22 mouse cellular contexts compared by ENCODE assay signal in genomic region chr6:116666892-116667291, GRCm38 (mm10). TPM values are rescaled to one million over a fixed set of nuclear protein-coding genes. Genes with fewer than 3 reads are reported as not detected.
A peak's percentile ranks its signal among the peaks of the same experiment; 100 is the strongest.
DNase-seq lines count a peak whose midpoint lies in the region; ATAC-seq and TF ChIP-seq lines count a peak whose summit lies in the region.
"Had no signal": no experiment of that assay in that cellular context is flagged by ENCODE, and none has a peak within 500 bp of the region (broad histone marks: within the 10 kb centered on the region; RNA-seq: fewer than 3 reads in every experiment).

No protein-coding gene starts in this region.

- no peak for TF ChIP-seq RAD21 in CH12.LX (IDR thresholded peaks at IDR 0.05; ENCODE audit: low read depth, low read length)

- peaks cover 34 to 90% of the 10 kb centered on the region in 2 experiments for H3K4me1 ChIP-seq in CH12.LX (ENCODE audit: control insufficient read depth in 1 of 2, insufficient read depth in 2 of 2)
- peaks cover 42% of the 10 kb centered on the region for H3K4me1 ChIP-seq in hindbrain, embryonic 15.5 days (replicated peaks)
- H3K4me1 ChIP-seq: liver, embryonic 12.5 days had no signal

- H3K27me3 ChIP-seq in CH12.LX (replicated peaks): no peaks in the 10 kb centered on the region
- no peaks in the 10 kb centered on the region for H3K27me3 ChIP-seq in hindbrain, embryonic 15.5 days

- H3K9ac ChIP-seq in CH12.LX (ENCODE audit: insufficient read depth, low read depth): no peak overlapping the region
- no peak overlapping the region for H3K9ac ChIP-seq in hindbrain, embryonic 15.5 days
- H3K9ac ChIP-seq: limb, embryonic 13.5 days; liver, embryonic 12.5 days had no signal

- TF ChIP-seq EP300 in CH12.LX (IDR thresholded peaks at IDR 0.05; ENCODE audit: low read length): no peak

- no peak for TF ChIP-seq CTCF in CH12.LX (conservative IDR thresholded peaks at IDR 0.05 in 1 of 2, IDR thresholded peaks at IDR 0.05 in 1 of 2; ENCODE audit: low read depth in 2 of 2, low read length in 2 of 2)

- ATAC-seq in hindbrain, embryonic 15.5 days (ENCODE audit: low FRiP score, low read depth): no peak
- no peak for ATAC-seq in granulocyte monocyte progenitor cell, adult 5-6 weeks (replicated peaks; ENCODE audit: poor library complexity, severe bottlenecking)
- ATAC-seq: intestine, embryonic 16.5 days; liver, embryonic 12.5 days had no signal

- intact Hi-C loops in heart, postnatal 25 days (cut with DNase I): no loop called here

- H3K4me2 ChIP-seq in CH12.LX (ENCODE audit: insufficient read depth, low read depth, poor library complexity, severe bottlenecking): peak overlapping the region; percentile 24; the same call in 1 of the 2 replicates
- H3K4me2 ChIP-seq in hindbrain, embryonic 15.5 days: no peak overlapping the region
- H3K4me2 ChIP-seq: limb, embryonic 13.5 days; liver, embryonic 12.5 days had no signal

- TF ChIP-seq POLR2A in CH12.LX (IDR thresholded peaks at IDR 0.05; ENCODE audit: low read depth, low read length): no peak

- dilution Hi-C loops in CH12.LX (cut with MboI; ENCODE audit: extremely low pct_ligation_motif_present, extremely low pct_unique_long_range_greater_than_20kb, low sequenced_read_pairs): no loop called here

- H3K79me2 ChIP-seq in CH12.LX (replicated peaks; ENCODE audit: control insufficient read depth, extremely low read depth, insufficient read depth, poor library complexity, severe bottlenecking): peaks cover 77% of the 10 kb centered on the region

- 15% methylated on average over 3 of the region's 3 CpGs for WGBS in hindbrain, embryonic 15.5 days

- H3K27ac ChIP-seq in CH12.LX (ENCODE audit: insufficient read depth, low read depth): 0 out of 2 replicates have a peak overlapping the region, but pooled peaks have one; percentile 15
- peak overlapping the region; percentile 43; the same call in 1 of the 2 replicates for H3K27ac ChIP-seq in hindbrain, embryonic 15.5 days (replicated peaks)
- H3K27ac ChIP-seq: layer of hippocampus, adult 2 months; limb, embryonic 13.5 days; liver, embryonic 12.5 days had no signal

- H3K4me3 ChIP-seq in CH12.LX (replicated peaks in 1 of 3; ENCODE audit: low read depth in 2 of 3, low read length in 2 of 3, poor library complexity in 1 of 3): no peak overlapping the region
- no peak overlapping the region for H3K4me3 ChIP-seq in hindbrain, embryonic 15.5 days
- H3K4me3 ChIP-seq: layer of hippocampus, adult 2 months; limb, embryonic 13.5 days; liver, embryonic 12.5 days had no signal

- peak; percentile 44 for DNase-seq in heart, adult 11 months
- no peak for DNase-seq in heart, postnatal 25 days (ENCODE audit: low spot score)
- no peak for DNase-seq in CH12.LX (ENCODE audit: extremely low read depth)
- peak; percentile 61 for DNase-seq in Muller cell, postnatal 12 days (ENCODE audit: inconsistent ontology term)
- no peak for DNase-seq in testis, postnatal 10 days (ENCODE audit: low spot score)
- DNase-seq in layer of hippocampus, postnatal 14 days (ENCODE audit: low spot score in 2 of 2): no peak
- DNase-seq: adrenal gland, postnatal 14 days; cerebellum, adult 11 months; cerebellum, adult 9-11 months; gastrocnemius, postnatal 36 days; kidney, postnatal 25 days; layer of hippocampus, postnatal 36 days; lung, adult 18-20 months; lung, postnatal 10 days; thymus, postnatal 14 days had no signal

- peaks cover 17 to 57% of the 10 kb centered on the region in 2 experiments for H3K36me3 ChIP-seq in CH12.LX (replicated peaks in 1 of 2; ENCODE audit: control insufficient read depth in 1 of 2, insufficient read depth in 1 of 2, low read length in 1 of 2)
- no peaks in the 10 kb centered on the region for H3K36me3 ChIP-seq in hindbrain, embryonic 15.5 days
- H3K36me3 ChIP-seq: limb, embryonic 13.5 days; liver, embryonic 12.5 days had no signal

- in situ Hi-C loops in CH12.LX (cut with MboI; ENCODE audit: low pct_ligation_motif_present, low pct_unique_long_range_greater_than_20kb, low sequenced_read_pairs): no loop called here

- H3K9me3 ChIP-seq in CH12.LX (replicated peaks; ENCODE audit: low read length): no peaks in the 10 kb centered on the region
- H3K9me3 ChIP-seq in hindbrain, embryonic 15.5 days: no peaks in the 10 kb centered on the region
- H3K9me3 ChIP-seq: limb, embryonic 13.5 days; liver, embryonic 12.5 days had no signal

TF ChIP-seq in CH12.LX, 34 proteins besides CTCF, POLR2A, EP300 and RAD21:
- TF ChIP-seq PAX5 (IDR thresholded peaks at IDR 0.05; ENCODE audit: low read length) (no peak), UBTF (IDR thresholded peaks at IDR 0.05; ENCODE audit: low read depth, low read length) (no peak), MYC (IDR thresholded peaks at IDR 0.05; ENCODE audit: low read depth, low read length) (no peak), GABPA (IDR thresholded peaks at IDR 0.05; ENCODE audit: insufficient replicate concordance, low read depth, low read length) (no peak), MAFK (IDR thresholded peaks at IDR 0.05; ENCODE audit: insufficient replicate concordance, low read length) (no peak), ZMIZ1 (IDR thresholded peaks at IDR 0.05; ENCODE audit: low read depth, low read length) (no peak), MEF2A (IDR thresholded peaks at IDR 0.05; ENCODE audit: borderline replicate concordance, low read depth, low read length) (no peak), POLR2AphosphoS2 (IDR thresholded peaks at IDR 0.05; ENCODE audit: low read depth, low read length) (no peak), JUN (IDR thresholded peaks at IDR 0.05; ENCODE audit: insufficient read depth, low read depth, low read length) (no peak), MAX (IDR thresholded peaks at IDR 0.05; ENCODE audit: low read length) (no peak), KAT2A (IDR thresholded peaks at IDR 0.05; ENCODE audit: insufficient replicate concordance, low read length) (no peak), CHD1 (IDR thresholded peaks at IDR 0.05; ENCODE audit: low read depth, low read length) (no peak; the same call in 1 of the 2 replicates), SIN3A (IDR thresholded peaks at IDR 0.05; ENCODE audit: low read length) (no peak), ZNF384 (IDR thresholded peaks at IDR 0.05; ENCODE audit: low read depth, low read length) (no peak), USF1 (IDR thresholded peaks at IDR 0.05; ENCODE audit: low read depth, low read length) (no peak), IRF4 (IDR thresholded peaks at IDR 0.05; ENCODE audit: low read depth, low read length) (no peak), ZC3H11A (IDR thresholded peaks at IDR 0.05; ENCODE audit: low read depth, low read length) (no peak), BHLHE40 (IDR thresholded peaks at IDR 0.05; ENCODE audit: low read depth, low read length) (no peak), SMC3 (IDR thresholded peaks at IDR 0.05; ENCODE audit: low read depth, low read length) (no peak), CHD2 (IDR thresholded peaks at IDR 0.05; ENCODE audit: low read length) (no peak)

RNA-seq across cellular contexts. Expression of gene Rassf4, which starts 6.9 kb away (rescaled TPM):
- total RNA-seq in heart, postnatal 25 days (2021): 1 to 10 TPM; 5.8 to 8.2 TPM
- 29.0 and 32.3 TPM in 2 replicates for total RNA-seq in CH12.LX (2012; rRNA removed)
- total RNA-seq in CH12.LX (2014; rRNA removed): 13.5 and 17.3 TPM in 2 replicates
- polyA plus RNA-seq in CH12.LX (2012; ENCODE audit: insufficient read length, low read depth): 69.0 and 74.9 TPM in 2 replicates
- 29.4 and 29.9 TPM in 2 replicates for polyA plus RNA-seq in hindbrain, embryonic 15.5 days (2015; fragmentation: Nextera tagmentation; extraction: Ambion mirVana)
- total RNA-seq in granulocyte monocyte progenitor cell, adult 5-6 weeks (2014; fragmentation: Nextera tagmentation): 78.9 and 79.9 TPM in 2 replicates
- total RNA-seq in granulocyte monocyte progenitor cell, adult 5-6 weeks (2017): 41.0 and 46.8 TPM in 2 replicates
- total RNA-seq in layer of hippocampus, postnatal 14 days (2021): 1 to 10 TPM; 3.8 to 4.6 TPM

RNA-seq across cellular contexts. Expression of gene Depp1, which starts 16.5 kb away (rescaled TPM):
- 10 to 100 TPM; 45.7 to 58.1 TPM for total RNA-seq in heart, postnatal 25 days (2021)
- 0.13 and 0.34 TPM in 2 replicates for total RNA-seq in CH12.LX (2012; rRNA removed)
- not detected in 2 replicates for total RNA-seq in CH12.LX (2014; rRNA removed)
- polyA plus RNA-seq in CH12.LX (2012; ENCODE audit: insufficient read length, low read depth): 0.31 and 0.47 TPM in 2 replicates
- polyA plus RNA-seq in hindbrain, embryonic 15.5 days (2015; fragmentation: Nextera tagmentation; extraction: Ambion mirVana): 10.8 and 12.2 TPM in 2 replicates
- total RNA-seq in granulocyte monocyte progenitor cell, adult 5-6 weeks (2014; fragmentation: Nextera tagmentation): not detected in 2 replicates
- total RNA-seq in granulocyte monocyte progenitor cell, adult 5-6 weeks (2017): not detected in 2 replicates
- 1 to 10 TPM; 2.5 to 4.7 TPM for total RNA-seq in layer of hippocampus, postnatal 14 days (2021)

RNA-seq across cellular contexts. Expression of gene Zfp422, which starts 38.1 kb away (rescaled TPM):
- total RNA-seq in heart, postnatal 25 days (2021): 10 to 100 TPM; 19.0 to 20.8 TPM
- total RNA-seq in CH12.LX (2012; rRNA removed) (11.9 and 13.0 TPM in 2 replicates), CH12.LX (2014; rRNA removed) (25.9 and 33.4 TPM in 2 replicates)
- 31.1 and 33.2 TPM in 2 replicates for polyA plus RNA-seq in CH12.LX (2012; ENCODE audit: insufficient read length, low read depth)
- 131 and 135 TPM in 2 replicates for polyA plus RNA-seq in hindbrain, embryonic 15.5 days (2015; fragmentation: Nextera tagmentation; extraction: Ambion mirVana)
- 110 and 113 TPM in 2 replicates for total RNA-seq in granulocyte monocyte progenitor cell, adult 5-6 weeks (2014; fragmentation: Nextera tagmentation)
- total RNA-seq in granulocyte monocyte progenitor cell, adult 5-6 weeks (2017): 68.6 and 72.0 TPM in 2 replicates
- total RNA-seq in layer of hippocampus, postnatal 14 days (2021): 10 to 100 TPM; 23.7 to 26.9 TPM

RNA-seq across cellular contexts. Expression of gene Tmem72, which starts 49.8 kb away (rescaled TPM):
- total RNA-seq in heart, postnatal 25 days (2021): under 1 TPM in 1 of 2 experiments, not detected in 1; 0.03 TPM
- total RNA-seq in CH12.LX (2012; rRNA removed) (0.04 TPM in 2 replicates), CH12.LX (2014; rRNA removed) (0.01 TPM in 2 replicates)
- polyA plus RNA-seq in CH12.LX (2012; ENCODE audit: insufficient read length, low read depth): 0.01 TPM in 2 replicates
- 1.7 and 2.9 TPM in 2 replicates for polyA plus RNA-seq in hindbrain, embryonic 15.5 days (2015; fragmentation: Nextera tagmentation; extraction: Ambion mirVana)
- total RNA-seq in granulocyte monocyte progenitor cell, adult 5-6 weeks (2014; fragmentation: Nextera tagmentation): 0.11 and 0.24 TPM in 2 replicates
- total RNA-seq in granulocyte monocyte progenitor cell, adult 5-6 weeks (2017): under 0.01 and 0.04 TPM in 2 replicates
- 1 to 10 TPM in 1 of 2 experiments, under 1 TPM in 1; 0.31 to 9.2 TPM for total RNA-seq in layer of hippocampus, postnatal 14 days (2021)
- total RNA-seq: hematopoietic stem cell, adult 5-6 weeks had no signal

Comparison
In these comparisons a context has a peak if more than half of its experiments do, and no peak if none do; other contexts are left out.
1. DNase-seq: peak in heart, adult 11 months (single experiment) and Muller cell, postnatal 12 days (single experiment); none in heart, postnatal 25 days (single experiment), CH12.LX (single experiment), testis, postnatal 10 days (single experiment) and layer of hippocampus, postnatal 14 days (0 of 2).
2. RNA of gene Depp1, which starts 16.5 kb away (total RNA-seq): 45.7 to 58.1 TPM in heart, postnatal 25 days; 2.5 to 4.7 TPM in layer of hippocampus, postnatal 14 days, 0.13 to 0.34 TPM in CH12.LX and not detected in granulocyte monocyte progenitor cell, adult 5-6 weeks; every median in the first group is over 4 times any median in the second.